Mouse (Mus musculus) E14TG2a.4 (cell line): ENCODE data around the gene Grik3.

ENCODE experiments used
- H3K27me3 ChIP-seq: 2 replicates; pipeline ENCODE4 v1.6.1; 2014; ENCODE audit warnings: low read length, control low read depth; ENCODE audit not compliant: insufficient read depth
- H3K36me3 ChIP-seq: 2 replicates; pipeline ENCODE4 v1.6.1; 2014; ENCODE audit warnings: low read length, control low read depth; ENCODE audit not compliant: insufficient read depth
- H3K4me1 ChIP-seq: replicated peaks from 2 replicates; pipeline ENCODE4 v1.6.1; 2014; ENCODE audit warnings: low read depth, low read length, control low read depth
- H3K4me3 ChIP-seq: replicated peaks from 2 replicates; pipeline ENCODE4 v1.5.1; 2014; ENCODE audit warnings: mild to moderate bottlenecking, low read length
- H3K9me3 ChIP-seq: 2 replicates; pipeline ENCODE4 v1.6.1; 2014; ENCODE audit warnings: low read length, control low read depth
- CTCF ChIP-seq: conservative IDR thresholded peaks from 2 replicates; pipeline ENCODE4 v1.5.1; 2014; ENCODE audit warnings: low read length
- NANOG ChIP-seq: IDR thresholded peaks from 2 replicates; pipeline ENCODE4 v1.6.1; 2014; ENCODE audit warnings: borderline replicate concordance, low read length, mixed read lengths
- POU5F1 ChIP-seq: IDR thresholded peaks from 2 replicates; pipeline ENCODE4 v1.6.1; 2014; ENCODE audit warnings: low read length, borderline replicate concordance

Gene Grik3

GRCm38 (mm10) chr4:125563579-125563978, 73.1 kb downstream of the Grik3 start:
- no peak overlapping the region for H3K4me3 ChIP-seq
- no peaks in the 10 kb centered on the region for H3K36me3 ChIP-seq
- no peaks in the 10 kb centered on the region for H3K9me3 ChIP-seq
- peaks cover 49% of the 10 kb centered on the region for H3K4me1 ChIP-seq
- peaks cover 7% of the 10 kb centered on the region; the same call in 1 of the 2 replicates for H3K27me3 ChIP-seq
- TF ChIP-seq NANOG = no peak
- TF ChIP-seq POU5F1 = no peak
- TF ChIP-seq CTCF = no peak

- Histone ChIP-seq H3K27me3 (peaks cover 7% of the 10 kb centered on the region; the same call in 1 of the 2 replicates), H3K4me3 (0 out of 2 replicates have a peak overlapping the region, but pooled peaks have one; percentile 10), H3K36me3 (no peaks in the 10 kb centered on the region), H3K4me1 (peaks cover 53% of the 10 kb centered on the region), H3K9me3 (no peaks in the 10 kb centered on the region)
- no peak for TF ChIP-seq POU5F1
- TF ChIP-seq NANOG = no peak
- no peak for TF ChIP-seq CTCF
Observed at GRCm38 (mm10) chr4:125564008-125564710, 73.7 kb downstream of the Grik3 start.

- TF ChIP-seq NANOG (no peak), CTCF (peak; percentile 30)
Observed at GRCm38 (mm10) chr4:125565711-125566439, 75.4 kb downstream of the Grik3 start.

GRCm38 (mm10) chr4:125568210-125568609, 77.7 kb downstream of the Grik3 start:
- peaks cover 61% of the 10 kb centered on the region for H3K4me1 ChIP-seq
- H3K4me3 ChIP-seq = no peak overlapping the region
- H3K36me3 ChIP-seq = no peaks in the 10 kb centered on the region
- TF ChIP-seq POU5F1 = no peak
- no peak for TF ChIP-seq CTCF
- no peak for TF ChIP-seq NANOG
- H3K27me3 ChIP-seq = peaks cover 7% of the 10 kb centered on the region; the same call in 1 of the 2 replicates
- H3K9me3 ChIP-seq = no peaks in the 10 kb centered on the region

More at GRCm38 (mm10) chr4:125565711-125566439, 75.4 kb downstream of the Grik3 start:
- peaks cover 61% of the 10 kb centered on the region for H3K4me1 ChIP-seq
- no peaks in the 10 kb centered on the region for H3K9me3 ChIP-seq
- H3K4me3 ChIP-seq = no peak overlapping the region
- no peaks in the 10 kb centered on the region for H3K36me3 ChIP-seq
- H3K27me3 ChIP-seq = peaks cover 7% of the 10 kb centered on the region; the same call in 1 of the 2 replicates

- Histone ChIP-seq H3K4me1 (peaks cover 52% of the 10 kb centered on the region), H3K36me3 (no peaks in the 10 kb centered on the region), H3K27me3 (peaks cover 6% of the 10 kb centered on the region; the same call in 1 of the 2 replicates), H3K4me3 (0 out of 2 replicates have a peak overlapping the region, but pooled peaks have one; percentile 26), H3K9me3 (no peaks in the 10 kb centered on the region)
- TF ChIP-seq CTCF (no peak), NANOG (no peak), POU5F1 (no peak)
Observed at GRCm38 (mm10) chr4:125571651-125572311, 81.3 kb downstream of the Grik3 start.

GRCm38 (mm10) chr4:125572312-125572663, 81.8 kb downstream of the Grik3 start:
- TF ChIP-seq CTCF (no peak), NANOG (no peak), POU5F1 (no peak)
- H3K9me3 ChIP-seq = no peaks in the 10 kb centered on the region
- H3K4me1 ChIP-seq = peaks cover 52% of the 10 kb centered on the region
- H3K27me3 ChIP-seq = peaks cover 6% of the 10 kb centered on the region; the same call in 1 of the 2 replicates
- no peaks in the 10 kb centered on the region for H3K36me3 ChIP-seq
- 0 out of 2 replicates have a peak overlapping the region, but pooled peaks have one; percentile 26 for H3K4me3 ChIP-seq

GRCm38 (mm10) chr4:125573000-125573399, 82.5 kb downstream of the Grik3 start:
- Histone ChIP-seq H3K36me3 (no peaks in the 10 kb centered on the region), H3K4me1 (peaks cover 52% of the 10 kb centered on the region), H3K27me3 (peaks cover 6% of the 10 kb centered on the region; the same call in 1 of the 2 replicates), H3K9me3 (no peaks in the 10 kb centered on the region), H3K4me3 (no peak overlapping the region)
- TF ChIP-seq POU5F1 (no peak), NANOG (no peak), CTCF (no peak)
